Mouse (Mus musculus) kidney, adult 2 months (tissue): ENCODE measurements around the gene Mab21l1. TPM values are rescaled to one million over a fixed set of nuclear protein-coding genes. Genes with fewer than 3 reads are reported as not detected.

ENCODE experiments used
- DNase-seq: peaks from one replicate; pipeline ENCODE4 v3.0.0; 2021
- H3K27ac ChIP-seq: fragments of 200-500 bp; 2 replicates; pipeline ENCODE4 v1.5.1; 2012; ENCODE audit warnings: low read depth, low read length, control low read depth, inconsistent platforms; ENCODE audit not compliant: insufficient read depth
- H3K27me3 ChIP-seq: fragments of 200-500 bp; replicated peaks from 2 replicates; pipeline ENCODE4 v1.6.1; 2012; ENCODE audit warnings: mild to moderate bottlenecking, moderate library complexity, low read length, inconsistent platforms; ENCODE audit not compliant: control insufficient read depth, insufficient read depth
- H3K36me3 ChIP-seq: fragments of 200-500 bp; 2 replicates; pipeline ENCODE4 v1.6.1; 2012; ENCODE audit warnings: mild to moderate bottlenecking, moderate library complexity, low read length, inconsistent platforms; ENCODE audit not compliant: control insufficient read depth, insufficient read depth
- H3K4me1 ChIP-seq: fragments of 200-500 bp; 2 replicates; pipeline ENCODE4 v1.6.1; 2011; ENCODE audit warnings: low read length; ENCODE audit not compliant: control insufficient read depth, insufficient read depth
- H3K4me3 ChIP-seq: fragments of 200-500 bp; 2 replicates; pipeline ENCODE4 v1.5.1; 2011; ENCODE audit warnings: mild to moderate bottlenecking, low read depth, low read length, control low read depth; ENCODE audit not compliant: insufficient read depth
- CTCF ChIP-seq: fragments of 200-500 bp; conservative IDR thresholded peaks from 2 replicates; pipeline ENCODE4 v1.5.1; 2011; ENCODE audit warnings: low read depth, mild to moderate bottlenecking, control low read depth, low read length, moderate library complexity, mixed read lengths; ENCODE audit not compliant: insufficient read depth, insufficient read length
- POLR2A ChIP-seq: fragments of 200-500 bp; IDR thresholded peaks from one replicate; pipeline ENCODE4 v1.6.1; 2011; ENCODE audit warnings: low read depth, low read length, control low read depth
- WGBS: fragments of 180-500 bp; shearing (Covaris S2); methylation state at CpG from one replicate; pipeline ENCODE4 v1.1.7; 2018; 5-methylcytosine and 5-hydroxymethylcytosine counted together
- polyA plus RNA-seq: library from polyadenylated mRNA; depleted of rRNA; stranded (reverse); fragments of >200 nt; gene quantifications from 2 replicates; pipeline ENCODE4 v1.2.3, GENCODE M21; 2012

The Mab21l1 gene
- polyA plus RNA-seq, 1 experiment: 0.08 TPM

DNA sequence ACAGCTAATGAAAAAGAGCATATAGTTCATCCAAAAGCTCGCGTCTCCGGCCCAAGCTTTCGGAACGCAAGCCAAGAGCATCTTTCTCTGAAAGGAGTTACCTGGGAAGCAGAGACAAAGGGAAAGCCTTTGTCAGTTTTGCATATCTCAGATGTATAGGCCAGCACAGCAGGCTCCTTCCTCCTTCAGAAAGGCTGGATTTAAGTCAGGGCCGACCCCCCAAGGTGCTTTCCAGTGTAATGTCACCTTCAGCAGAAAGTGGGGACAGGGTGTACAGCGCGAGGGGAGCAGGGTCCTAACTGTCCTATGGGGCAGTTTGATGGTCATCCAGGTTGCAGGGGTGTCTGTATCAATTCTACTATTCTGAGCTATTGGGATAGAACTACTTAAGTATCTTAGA is 18.7 kb upstream of the Mab21l1 start:
- no peak for DNase-seq
- no peaks in the 10 kb centered on the region for H3K36me3 ChIP-seq
- 78% methylated on average over 8 of the region's 8 CpGs for WGBS
- no peak overlapping the region for H3K27ac ChIP-seq
- no peaks in the 10 kb centered on the region for H3K27me3 ChIP-seq
- no peak overlapping the region for H3K4me3 ChIP-seq
- no peak for TF ChIP-seq POLR2A
- TF ChIP-seq CTCF: no peak
- no peaks in the 10 kb centered on the region for H3K4me1 ChIP-seq

DNA sequence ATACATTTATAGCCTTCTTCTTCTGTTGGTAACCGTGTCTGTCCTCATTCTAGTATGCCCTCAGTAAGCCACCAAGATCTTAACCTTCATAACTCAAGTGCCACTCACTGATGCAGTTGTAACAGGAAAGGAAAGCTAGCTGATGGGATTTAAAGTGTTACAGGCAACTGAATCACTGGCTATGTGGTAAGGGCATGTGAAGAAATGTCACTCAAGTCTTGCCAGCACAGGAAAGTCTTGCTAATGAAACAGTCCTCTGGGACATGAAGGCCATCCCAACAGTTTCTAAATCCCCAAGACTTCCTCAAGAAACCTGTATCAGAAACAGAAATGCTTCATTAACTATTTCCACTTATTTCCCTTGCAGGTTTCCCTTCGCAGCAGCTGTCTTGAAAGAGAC is 13.7 kb upstream of the Mab21l1 start:
- DNase-seq: no peak
- TF ChIP-seq CTCF: no peak
- TF ChIP-seq POLR2A: no peak
- no peaks in the 10 kb centered on the region for H3K4me1 ChIP-seq
- 85% methylated on average over 2 of the region's 2 CpGs for WGBS
- no peak overlapping the region for H3K27ac ChIP-seq
- H3K36me3 ChIP-seq: no peaks in the 10 kb centered on the region
- H3K27me3 ChIP-seq: no peaks in the 10 kb centered on the region
- H3K4me3 ChIP-seq: no peak overlapping the region

- H3K27ac ChIP-seq: no peak overlapping the region
Observed at GRCm38 (mm10) chr3:55769308-55769707, 13.0 kb upstream of the Mab21l1 start.

DNA sequence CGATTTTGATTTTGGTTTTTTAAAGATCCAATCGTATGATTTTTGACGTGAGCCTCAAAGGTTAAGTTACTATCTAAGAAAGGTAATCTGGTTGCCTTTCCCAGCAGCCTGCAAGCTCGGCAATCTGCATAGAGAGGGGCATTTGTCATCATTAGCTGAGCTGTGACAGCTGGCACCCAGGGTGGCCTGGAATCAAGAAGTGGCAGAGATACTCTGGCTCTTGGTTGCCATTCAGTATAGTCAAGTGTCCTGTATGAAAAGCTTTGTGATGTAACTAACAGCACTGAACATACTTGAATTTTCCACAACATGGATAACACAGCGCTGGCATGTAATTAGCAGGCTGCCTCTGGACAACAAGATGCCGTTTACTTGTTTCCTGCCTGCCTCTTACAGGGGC is 8.1 kb upstream of the Mab21l1 start:
- WGBS: 78% methylated on average over 6 of the region's 6 CpGs
- Histone ChIP-seq H3K36me3 (no peaks in the 10 kb centered on the region), H3K27ac (no peak overlapping the region), H3K4me3 (no peak overlapping the region), H3K27me3 (no peaks in the 10 kb centered on the region), H3K4me1 (no peaks in the 10 kb centered on the region)
- no peak for TF ChIP-seq POLR2A
- TF ChIP-seq CTCF: no peak
- no peak for DNase-seq

More at GRCm38 (mm10) chr3:55769308-55769707, 13.0 kb upstream of the Mab21l1 start:
- WGBS: 80% methylated on average over 2 of the region's 2 CpGs
- Histone ChIP-seq H3K4me3 (no peak overlapping the region), H3K4me1 (no peaks in the 10 kb centered on the region), H3K27me3 (no peaks in the 10 kb centered on the region), H3K36me3 (no peaks in the 10 kb centered on the region)
- TF ChIP-seq POLR2A (no peak), CTCF (no peak)
- DNase-seq: no peak

DNA sequence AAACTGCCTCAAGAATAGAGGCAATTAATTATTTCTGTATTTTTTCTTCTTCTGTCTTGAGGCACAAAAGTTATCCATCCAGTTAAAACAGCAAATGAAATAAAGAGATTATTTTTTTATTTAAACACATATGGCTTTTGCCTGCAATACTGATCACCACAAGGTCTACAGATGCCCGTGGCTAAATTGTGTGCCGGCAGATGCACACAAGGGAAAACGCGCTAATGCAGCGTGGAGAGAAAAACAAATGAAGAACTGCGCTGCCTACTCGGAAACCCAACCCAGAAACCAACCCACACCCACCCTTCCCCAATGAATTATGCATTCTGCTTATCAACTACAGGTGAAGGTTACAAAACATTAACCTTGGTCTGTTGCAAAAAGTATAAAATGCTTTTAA is 7.1 kb upstream of the Mab21l1 start:
- no peaks in the 10 kb centered on the region for H3K4me1 ChIP-seq
- DNase-seq: no peak
- H3K27ac ChIP-seq: no peak overlapping the region
- no peaks in the 10 kb centered on the region for H3K36me3 ChIP-seq
- H3K27me3 ChIP-seq: no peaks in the 10 kb centered on the region
- TF ChIP-seq POLR2A: no peak
- no peak for TF ChIP-seq CTCF
- no peak overlapping the region for H3K4me3 ChIP-seq
- WGBS: 74% methylated on average over 7 of the region's 7 CpGs

DNA sequence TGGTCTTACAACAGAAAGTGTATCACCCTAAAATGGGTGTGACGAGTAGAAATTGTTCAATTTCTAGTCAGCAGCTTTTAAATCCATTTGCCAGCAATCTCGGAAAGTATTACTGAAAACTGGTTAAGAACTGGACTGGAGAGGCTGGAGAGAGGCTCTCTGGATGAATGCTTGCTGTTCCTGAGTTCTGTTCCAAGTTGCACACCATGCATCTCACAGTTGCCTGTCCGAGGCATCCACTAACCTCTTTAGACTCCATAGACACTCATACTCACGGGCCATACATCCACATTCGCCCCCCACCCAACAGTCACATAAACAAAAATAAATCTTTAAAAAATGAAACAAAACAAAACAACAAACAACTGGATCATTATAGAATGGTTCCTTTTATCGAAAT is 6.6 kb upstream of the Mab21l1 start:
- Histone ChIP-seq H3K36me3 (no peaks in the 10 kb centered on the region), H3K4me3 (no peak overlapping the region), H3K4me1 (no peaks in the 10 kb centered on the region), H3K27ac (no peak overlapping the region), H3K27me3 (no peaks in the 10 kb centered on the region)
- no peak for TF ChIP-seq CTCF
- TF ChIP-seq POLR2A: no peak
- 91% methylated on average over 6 of the region's 6 CpGs for WGBS
- DNase-seq: no peak

- Histone ChIP-seq H3K27me3 (no peaks in the 10 kb centered on the region), H3K27ac (no peak overlapping the region), H3K4me1 (no peaks in the 10 kb centered on the region), H3K36me3 (no peaks in the 10 kb centered on the region), H3K4me3 (no peak overlapping the region)
- 79% methylated on average over 4 of the region's 4 CpGs for WGBS
- no peak for DNase-seq
- TF ChIP-seq CTCF (no peak), POLR2A (no peak)
Observed at GRCm38 (mm10) chr3:55777501-55777900, 4.8 kb upstream of the Mab21l1 start.
